Mouse (Mus musculus) intestine, embryonic 14.5 days (tissue): ENCODE data around the gene Ak3. TPM values are rescaled to one million over a fixed set of nuclear protein-coding genes. Genes with fewer than 3 reads are reported as not detected.
"Not testable (repeated sequence)": the region's sequence is repeated elsewhere in the genome, so short reads cannot be mapped to it uniquely, and the experiment has no call there.

Source experiments
- ATAC-seq: fragments of 200-750 bp; cut with Nextera tagmentation; replicated peaks from 2 replicates; pipeline ENCODE4 v1.8.0; 2017; ENCODE audit warnings: low read depth, moderate number of reproducible peaks, moderate TSS enrichment, moderate library complexity; ENCODE audit not compliant: low FRiP score, low TSS enrichment
- DNase-seq: peaks from one replicate; pipeline ENCODE4 v3.0.0-alpha.2; 2018; ENCODE audit warnings: low spot score
- H3K27ac ChIP-seq: fragments of 300-500 bp; sonication (generic); 2 replicates; pipeline ENCODE4 v1.5.1; 2014; ENCODE audit warnings: low read depth, mild to moderate bottlenecking, control low read depth
- H3K27me3 ChIP-seq: fragments of 300-500 bp; sonication (generic); replicated peaks from 2 replicates; pipeline ENCODE4 v1.6.1; 2014; ENCODE audit warnings: low read length, control low read depth; ENCODE audit not compliant: control insufficient read depth, insufficient read depth
- H3K36me3 ChIP-seq: fragments of 300-500 bp; sonication (generic); 2 replicates; pipeline ENCODE4 v1.6.1; 2014; ENCODE audit warnings: low read length, control low read depth; ENCODE audit not compliant: control insufficient read depth, insufficient read depth
- H3K4me1 ChIP-seq: fragments of 300-500 bp; sonication (generic); replicated peaks from 2 replicates; pipeline ENCODE4 v1.6.1; 2014; ENCODE audit warnings: low read length, control low read depth, mixed read lengths; ENCODE audit not compliant: control insufficient read depth, insufficient read depth
- H3K4me2 ChIP-seq: fragments of 300-500 bp; sonication (generic); 2 replicates; pipeline ENCODE4 v1.6.1; 2014; ENCODE audit warnings: low read length
- H3K4me3 ChIP-seq: fragments of 300-500 bp; sonication (generic); 2 replicates; pipeline ENCODE4 v1.5.1; 2014; ENCODE audit warnings: low read depth, low read length, control low read depth, mixed read lengths
- H3K9ac ChIP-seq: fragments of 300-500 bp; sonication (generic); 2 replicates; pipeline ENCODE4 v1.6.1; 2014; ENCODE audit warnings: mild to moderate bottlenecking, low read length
- H3K9me3 ChIP-seq: fragments of 300-500 bp; sonication (generic); 2 replicates; pipeline ENCODE4 v1.6.1; 2016; ENCODE audit warnings: low read length, control low read depth; ENCODE audit not compliant: control insufficient read depth
- WGBS: fragments of 180-500 bp; shearing (Covaris S2); extraction: QIAGEN DNeasy Blood & Tissue Kit; methylation state at CpG from one replicate; pipeline ENCODE4 v1.1.7; 2014; 5-methylcytosine and 5-hydroxymethylcytosine counted together
- polyA plus RNA-seq: library from polyadenylated mRNA; unstranded; fragments of >200 nt; fragmentation: Nextera tagmentation; extraction: Ambion mirVana; gene quantifications from 2 replicates; pipeline ENCODE4 v1.2.1, GENCODE M21; 2014

Ak3 gene
- polyA plus RNA-seq, 1 experiment from 2014 or later: 88.3 TPM

DNA sequence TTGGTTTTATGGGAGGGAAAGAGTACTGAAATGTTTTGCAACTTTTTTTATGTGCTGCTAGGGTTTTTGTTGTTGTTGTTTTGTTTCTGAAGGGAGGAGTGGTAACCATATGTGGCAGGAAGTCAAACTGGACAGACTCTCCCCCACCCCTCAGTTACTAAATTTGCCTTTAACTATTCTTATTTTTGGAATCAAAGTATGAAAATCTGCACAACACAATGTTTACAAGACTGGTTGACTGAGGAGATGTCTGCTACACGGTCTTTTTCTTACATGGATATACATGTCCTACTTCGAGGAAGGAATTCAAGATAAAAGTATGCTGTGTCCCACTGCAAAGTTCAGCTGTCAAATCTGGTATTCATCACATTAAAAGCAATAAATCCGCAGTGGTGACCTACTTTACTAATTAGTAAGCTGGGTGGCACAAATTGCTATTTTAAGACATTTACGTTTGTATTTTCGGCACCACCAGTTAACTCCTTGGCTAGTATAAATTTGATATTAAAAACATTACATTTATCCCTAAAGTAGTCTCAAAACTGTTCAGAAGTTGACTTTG lies 31.5 kb downstream of the Ak3 start:
- no peaks in the 10 kb centered on the region for H3K9me3 ChIP-seq
- no peak for ATAC-seq
- no peaks in the 10 kb centered on the region for H3K27me3 ChIP-seq
- H3K4me2 ChIP-seq: no peak overlapping the region
- H3K4me3 ChIP-seq: no peak overlapping the region
- no peak for DNase-seq
- no peak overlapping the region for H3K27ac ChIP-seq
- H3K9ac ChIP-seq: no peak overlapping the region
- WGBS: 76% methylated on average over 5 of the region's 5 CpGs
- no peaks in the 10 kb centered on the region for H3K4me1 ChIP-seq
- peaks cover 76% of the 10 kb centered on the region for H3K36me3 ChIP-seq

DNA sequence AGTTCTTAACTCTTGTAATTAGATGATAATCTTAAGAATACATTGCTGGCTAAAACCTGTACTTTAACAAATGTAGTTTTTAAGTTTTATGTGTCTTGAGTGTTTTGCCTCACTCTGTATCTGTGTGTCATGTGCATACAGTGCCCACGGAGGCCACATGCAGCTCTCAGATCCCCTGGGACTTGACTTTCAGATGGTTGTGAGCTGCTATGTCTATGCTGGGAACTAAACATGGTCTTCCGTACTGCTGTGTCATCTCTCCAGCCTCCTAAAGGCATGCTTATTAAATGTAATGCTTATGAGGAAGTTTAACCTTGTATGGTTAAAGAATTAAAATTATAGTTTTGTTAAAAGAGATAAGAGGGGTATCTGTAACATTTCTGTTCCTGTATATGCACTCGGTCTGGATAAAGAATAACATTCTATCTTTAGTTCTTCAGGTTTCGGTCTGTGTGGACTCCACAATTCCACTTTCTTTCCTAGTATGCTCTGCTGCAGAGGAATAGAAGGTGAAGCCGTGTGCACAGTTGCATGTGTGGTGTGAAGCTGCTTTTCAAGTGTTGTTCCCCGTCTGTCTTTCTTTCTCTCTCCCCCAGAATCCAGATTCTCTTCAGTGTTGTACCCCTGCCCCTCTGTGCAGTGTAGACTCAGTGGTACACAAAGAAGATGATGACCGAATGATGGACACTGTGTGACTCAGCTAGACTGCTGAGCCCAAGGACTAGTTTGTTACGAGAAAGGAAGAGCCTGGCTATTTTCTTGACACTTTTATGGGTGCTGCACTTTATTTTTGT lies 32.2 kb downstream of the Ak3 start:
- Histone ChIP-seq H3K4me3 (no peak overlapping the region), H3K36me3 (peaks cover 74% of the 10 kb centered on the region), H3K27ac (no peak overlapping the region), H3K9me3 (no peaks in the 10 kb centered on the region), H3K4me1 (no peaks in the 10 kb centered on the region), H3K9ac (no peak overlapping the region), H3K27me3 (no peaks in the 10 kb centered on the region), H3K4me2 (no peak overlapping the region)
- 76% methylated on average over 8 of the region's 8 CpGs for WGBS
- no peak for ATAC-seq
- DNase-seq: peak; percentile 21

DNA sequence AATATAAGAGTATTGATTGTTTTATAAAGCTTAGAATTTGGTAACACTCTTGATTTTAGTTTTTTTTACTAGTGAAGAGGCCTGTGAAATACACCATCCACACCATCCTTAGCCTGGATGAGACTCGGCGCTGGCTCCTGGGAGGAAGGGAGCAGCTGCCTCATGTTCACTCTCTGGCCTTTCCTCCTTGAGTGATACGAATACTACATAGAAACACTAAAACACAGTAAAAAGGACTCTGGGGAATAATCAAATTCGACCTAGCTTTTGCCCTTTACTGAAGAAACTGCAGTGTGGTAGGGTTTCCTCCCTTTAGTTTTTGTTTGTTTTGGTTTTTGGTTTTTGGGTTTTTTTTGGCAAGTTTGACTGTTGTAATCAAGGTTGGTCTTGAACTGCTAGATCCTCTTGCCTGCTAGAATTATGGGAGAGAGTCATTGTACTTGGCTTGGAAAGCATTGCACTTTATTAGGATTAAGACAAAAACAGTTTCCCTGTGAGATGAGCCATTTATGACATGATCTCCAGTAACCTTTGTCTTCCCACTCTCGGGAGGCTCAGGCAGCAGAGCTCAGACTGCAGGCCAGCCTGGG lies 33.2 kb downstream of the Ak3 start:
- Histone ChIP-seq H3K36me3 (peaks cover 68% of the 10 kb centered on the region), H3K4me3 (no peak overlapping the region), H3K9me3 (no peaks in the 10 kb centered on the region), H3K9ac (no peak overlapping the region), H3K4me2 (no peak overlapping the region), H3K27me3 (no peaks in the 10 kb centered on the region), H3K27ac (no peak overlapping the region), H3K4me1 (no peaks in the 10 kb centered on the region)
- WGBS: 71% methylated on average over 5 of the region's 5 CpGs
- DNase-seq: no peak
- ATAC-seq: no peak

DNA sequence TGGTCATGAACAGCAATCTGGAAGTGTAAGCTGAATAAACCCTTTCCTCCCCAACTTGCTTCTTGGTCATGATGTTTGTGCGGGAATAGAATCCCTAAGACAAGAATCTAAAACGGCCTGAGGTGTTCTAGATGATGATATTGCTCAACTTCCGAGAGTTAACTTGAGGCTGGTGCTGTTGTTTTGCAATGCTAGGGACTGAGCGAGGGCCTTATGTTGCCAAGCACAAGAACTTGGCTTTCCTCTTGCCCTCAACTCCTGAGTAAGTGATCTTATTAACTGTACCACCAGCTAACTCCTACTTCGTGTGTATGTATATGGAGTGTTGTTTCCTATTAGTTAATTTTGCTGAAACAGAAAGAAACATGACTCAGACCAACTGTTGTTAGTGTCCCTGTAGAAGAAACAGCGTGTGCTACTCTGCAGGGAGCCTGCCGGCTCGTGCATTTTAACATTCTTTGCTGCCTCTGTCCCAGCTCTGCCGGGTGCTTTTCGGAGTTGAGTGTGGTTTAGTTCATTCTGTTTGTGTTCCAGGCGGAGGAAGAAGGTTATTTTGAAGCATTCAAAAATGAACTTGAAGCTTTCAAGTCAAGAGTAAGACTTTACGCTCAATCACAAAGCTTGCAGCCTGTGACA lies 36.3 kb downstream of the Ak3 start:
- DNase-seq (no peak), ATAC-seq (no peak)
- 87% methylated on average over 12 of the region's 12 CpGs for WGBS
- Histone ChIP-seq H3K4me3 (no peak overlapping the region), H3K4me2 (no peak overlapping the region), H3K4me1 (no peaks in the 10 kb centered on the region), H3K9me3 (no peaks in the 10 kb centered on the region), H3K27me3 (no peaks in the 10 kb centered on the region), H3K9ac (no peak overlapping the region), H3K27ac (no peak overlapping the region), H3K36me3 (peaks cover 70% of the 10 kb centered on the region)

DNA sequence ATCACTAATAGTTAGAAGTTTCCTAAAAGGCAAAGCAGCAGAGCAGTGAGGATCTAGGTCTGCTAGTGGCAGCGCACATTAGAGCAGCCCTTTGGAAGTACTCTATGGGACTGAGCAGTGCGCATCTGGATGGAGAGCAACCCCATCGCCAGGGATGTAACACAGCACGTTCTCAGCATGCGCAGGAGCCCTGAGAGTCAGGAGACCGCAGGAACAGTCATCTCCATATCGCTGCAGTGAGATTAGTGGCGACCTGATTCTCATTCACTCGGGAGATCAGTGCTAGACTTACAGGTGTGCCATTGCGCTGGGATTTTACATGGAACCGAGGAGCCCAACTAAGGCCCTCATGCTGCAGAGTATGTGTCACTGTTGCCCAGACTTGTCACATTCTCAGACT lies 38.7 kb downstream of the Ak3 start:
- Histone ChIP-seq H3K27ac (no peak overlapping the region), H3K4me1 (no peaks in the 10 kb centered on the region), H3K4me3 (no peak overlapping the region), H3K27me3 (no peaks in the 10 kb centered on the region), H3K36me3 (peaks cover 65% of the 10 kb centered on the region), H3K4me2 (no peak overlapping the region), H3K9me3 (no peaks in the 10 kb centered on the region), H3K9ac (no peak overlapping the region)
- no peak for ATAC-seq
- DNase-seq: no peak
- 93% methylated on average over 11 of the region's 11 CpGs for WGBS

DNA sequence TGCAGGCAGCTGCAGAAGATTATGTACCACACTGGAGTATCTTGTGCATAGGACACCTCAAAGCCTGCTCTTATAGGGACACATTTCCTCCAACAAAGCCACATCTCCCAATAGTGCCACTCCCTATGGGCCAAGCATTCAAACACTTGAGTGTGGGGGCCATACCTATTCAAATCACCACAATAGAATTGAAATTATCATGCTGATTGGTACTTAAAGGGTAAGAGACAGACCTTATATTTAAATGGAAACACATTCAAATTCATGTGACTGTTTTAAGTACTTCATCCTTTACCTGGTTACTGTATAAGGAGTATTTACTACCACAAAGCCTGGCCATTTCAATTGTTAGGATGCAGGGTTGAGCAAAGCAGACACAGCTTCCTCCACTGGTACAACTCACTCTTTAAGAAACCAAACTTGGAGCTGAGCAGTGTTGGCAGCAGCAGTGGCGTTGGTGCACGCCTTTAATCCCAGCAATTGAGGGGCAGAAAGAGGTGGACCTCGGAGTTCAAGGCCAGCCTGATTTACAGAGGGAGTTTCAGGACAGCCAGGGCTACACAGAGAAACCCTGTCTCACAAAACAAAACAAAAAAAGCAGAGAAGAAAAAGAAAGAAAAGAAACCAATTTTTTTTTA lies 39.6 kb downstream of the Ak3 start:
- 83% methylated on average over 3 of the region's 3 CpGs for WGBS
- no peak overlapping the region for H3K4me3 ChIP-seq
- ATAC-seq (no peak), DNase-seq (no peak)
- no peak overlapping the region for H3K27ac ChIP-seq
- H3K27me3 ChIP-seq: no peaks in the 10 kb centered on the region
- no peaks in the 10 kb centered on the region for H3K9me3 ChIP-seq
- no peaks in the 10 kb centered on the region for H3K4me1 ChIP-seq
- H3K36me3 ChIP-seq: peaks cover 58% of the 10 kb centered on the region
- no peak overlapping the region for H3K9ac ChIP-seq
- H3K4me2 ChIP-seq: no peak overlapping the region

DNA sequence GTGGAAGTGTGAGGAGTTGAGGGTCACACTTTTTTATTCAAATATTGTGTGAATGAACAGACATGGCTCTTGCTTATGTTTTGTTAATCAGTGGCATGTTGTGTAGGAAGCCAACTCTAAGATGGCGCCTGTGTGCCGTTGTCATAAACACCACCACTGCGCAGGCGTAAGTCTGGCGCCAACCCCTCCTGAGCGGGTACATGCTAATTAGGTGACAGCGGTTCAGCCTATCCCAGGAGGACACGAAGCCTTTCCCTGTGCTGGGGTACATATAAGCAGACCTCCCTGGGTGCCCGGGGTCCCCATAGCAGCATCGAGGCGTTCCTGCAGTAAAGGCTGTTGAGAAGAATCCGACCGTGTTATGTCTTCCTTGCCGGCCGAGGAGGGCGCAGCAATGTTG lies 47.4 kb downstream of the Ak3 start:
- not testable (repeated sequence) for H3K4me2 ChIP-seq, H3K27ac ChIP-seq, H3K4me3 ChIP-seq, ATAC-seq, H3K4me1 ChIP-seq, H3K9me3 ChIP-seq, H3K27me3 ChIP-seq, DNase-seq, H3K9ac ChIP-seq
- H3K36me3 ChIP-seq: peaks cover 66% of the 10 kb centered on the region
- 98% methylated on average over 16 of the region's 16 CpGs for WGBS

DNA sequence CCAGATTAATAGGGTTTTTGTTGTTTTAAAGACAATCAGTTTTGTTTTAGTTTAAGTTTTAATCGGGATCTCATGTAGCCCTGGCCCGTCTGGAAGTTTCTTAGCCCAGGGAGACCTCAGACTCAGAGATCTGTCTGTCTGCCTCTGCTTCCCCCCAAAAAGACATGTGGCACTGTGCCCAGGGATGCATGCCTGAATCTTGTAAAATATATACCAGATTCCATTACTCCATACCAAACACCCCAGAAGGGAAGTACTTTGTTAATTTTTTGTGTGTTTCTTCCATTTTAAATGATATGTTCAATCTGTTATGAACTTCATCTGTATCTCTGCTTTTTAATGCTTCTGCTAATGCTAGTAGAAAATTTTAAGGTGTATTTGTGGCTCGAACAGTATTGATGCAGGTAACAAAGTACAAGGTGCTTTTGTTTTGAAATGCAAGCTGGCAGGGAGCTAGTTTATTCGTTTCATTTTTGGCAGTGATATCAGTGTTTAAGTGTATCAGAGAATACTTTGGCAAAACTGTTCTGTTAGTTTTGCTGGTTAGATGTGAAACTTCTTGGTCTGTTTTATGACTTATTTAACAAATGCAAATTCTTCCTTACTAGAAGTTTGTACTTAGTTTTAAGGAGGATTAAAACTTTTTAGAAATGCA lies 49.7 kb downstream of the Ak3 start:
- H3K36me3 ChIP-seq: peaks cover 76% of the 10 kb centered on the region
- 81% methylated on average over 4 of the region's 4 CpGs for WGBS
- no peak overlapping the region for H3K4me2 ChIP-seq

More for the DNA sequence above, 49.7 kb downstream of the Ak3 start:
- DNase-seq: no peak
- Histone ChIP-seq H3K4me1 (no peaks in the 10 kb centered on the region), H3K27me3 (no peaks in the 10 kb centered on the region), H3K4me3 (no peak overlapping the region), H3K9me3 (no peaks in the 10 kb centered on the region), H3K9ac (no peak overlapping the region), H3K27ac (no peak overlapping the region)
- ATAC-seq: no peak
